Mouse (Mus musculus): ENCODE results near the gene Rbmxl1. TPM values are rescaled to one million over a fixed set of nuclear protein-coding genes. Genes with fewer than 3 reads are reported as not detected.
A peak's percentile ranks its signal among the peaks of the same experiment; 100 is the strongest.
"Not testable (repeated sequence)": the region's sequence is repeated elsewhere in the genome, so short reads cannot be mapped to it uniquely, and the experiment has no call there.

Gene Rbmxl1
- total RNA-seq (2021) (10 to 100 TPM; 16.9 to 18.8 TPM), polyA plus RNA-seq (2012; rRNA removed) (10.6 and 19.2 TPM in 2 replicates)
- long read RNA-seq, transcript Rbmxl1-202 (2 exons, 1,622 nt) = major isoform, 8 of 10 reads
- long read RNA-seq, partial matches to known transcripts = 0 of 10 reads
- long read RNA-seq, other reads (novel, unspliced or antisense) = 0 of 10 reads

DNA sequence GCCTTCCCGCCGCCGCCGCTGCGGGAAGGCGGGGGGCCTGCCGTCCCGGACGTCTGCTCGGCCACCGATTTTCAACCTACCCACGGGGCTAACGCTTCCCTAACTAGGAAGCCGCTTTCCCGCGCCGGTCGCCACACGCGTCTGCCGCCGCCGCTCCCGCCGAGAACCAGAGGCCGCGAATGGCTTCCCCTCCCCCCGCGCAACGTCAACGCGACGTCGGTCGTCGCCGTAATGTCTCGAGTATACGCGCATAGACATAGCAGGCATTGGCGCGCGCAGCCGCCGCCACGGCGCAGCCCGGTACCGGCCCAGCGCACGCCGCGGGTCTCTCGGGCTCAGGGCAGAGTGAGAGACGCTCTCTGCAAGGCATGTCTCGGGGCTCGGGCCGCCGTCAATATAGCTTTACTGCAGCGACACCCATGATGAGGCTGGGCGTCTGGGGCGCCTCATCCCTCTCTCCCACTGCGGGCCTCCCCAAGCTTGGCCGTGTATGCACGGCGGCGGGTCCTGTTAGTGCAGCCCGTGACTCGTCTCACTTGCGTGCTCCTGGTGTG lies at the start of gene Rbmxl1:
Gene Rbmxl1, minus strand, starts transcription at position 180 of the 554 bp plus-strand sequence.
- Histone ChIP-seq H3K4me3 (peak within 1 kb of the TSS; percentile 88), H3K4me1 (ENCODE audit: control insufficient read depth, insufficient read depth, low read length) (peaks cover 8% of the 10 kb centered on the region), H3K27ac (peak within 1 kb of the TSS; percentile 92), H3K27me3 (ENCODE audit: control insufficient read depth, insufficient read depth, low read length) (no peaks in the 10 kb centered on the region), H3K9ac (ENCODE audit: low read depth, low read length) (peak within 1 kb of the TSS; percentile 92), H3K79me2 (replicated peaks; ENCODE audit: control insufficient read depth, insufficient read depth, low read length) (no peaks in the 10 kb centered on the region), H3K36me3 (ENCODE audit: control insufficient read depth, insufficient read depth, low read length) (peaks cover 6% of the 10 kb centered on the region; the same call in 1 of the 2 replicates)
- under 1% methylated on average over 65 of the region's 70 CpGs for WGBS
- intact Hi-C loops (cut with DNase I) = loop anchor here (5.0 kb wide), 1 partner anchor 139 kb away; no protein-coding TSS in a partner anchor
- no peak for TF ChIP-seq EP300 (IDR thresholded peaks at IDR 0.05; ENCODE audit: insufficient read depth, low read depth, low read length)
- peak; percentile 91 to 94 for DNase-seq

DNA sequence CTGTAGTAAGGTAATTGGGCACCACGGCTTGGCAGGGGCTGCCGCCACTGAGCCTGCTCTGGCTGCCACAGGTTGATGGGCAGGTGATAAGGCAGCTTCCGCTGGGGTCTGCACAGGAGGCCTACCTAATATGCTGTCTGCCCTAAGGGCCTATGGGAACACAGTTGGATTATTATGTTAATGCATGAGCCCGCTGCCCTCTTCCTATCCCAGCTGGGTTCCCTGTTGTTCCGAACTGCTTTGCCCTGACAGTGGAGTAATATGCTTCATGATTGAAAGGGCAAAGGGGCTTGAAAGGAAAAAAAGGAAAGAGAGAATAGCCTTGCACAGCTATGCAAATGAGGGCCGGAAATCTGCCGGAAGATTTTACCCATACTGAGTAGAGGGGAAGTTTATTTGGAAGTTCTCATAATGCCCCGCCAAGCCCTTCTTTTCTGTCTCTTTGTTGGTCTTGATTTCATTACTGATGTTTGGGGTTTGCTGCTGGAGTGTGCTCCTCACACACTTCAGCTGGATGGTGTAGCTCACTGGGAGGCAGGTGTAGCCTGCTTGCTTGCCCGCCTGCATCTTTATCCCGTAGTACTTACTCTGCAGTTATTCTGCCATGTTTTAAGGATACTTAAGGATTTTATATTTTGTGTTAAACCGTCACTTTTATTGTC lies 48.2 kb upstream of the Rbmxl1 start:
- Histone ChIP-seq H3K27ac (no peak overlapping the region), H3K27me3 (ENCODE audit: control insufficient read depth, insufficient read depth, low read length) (no peaks in the 10 kb centered on the region), H3K9ac (ENCODE audit: low read depth, low read length) (no peak overlapping the region), H3K79me2 (replicated peaks; ENCODE audit: control insufficient read depth, insufficient read depth, low read length) (no peaks in the 10 kb centered on the region), H3K4me3 (no peak overlapping the region), H3K36me3 (ENCODE audit: control insufficient read depth, insufficient read depth, low read length) (no peaks in the 10 kb centered on the region), H3K4me1 (ENCODE audit: control insufficient read depth, insufficient read depth, low read length) (no peaks in the 10 kb centered on the region)
- intact Hi-C loops (cut with DNase I) = no loop called here
- DNase-seq = no peak
- no peak for TF ChIP-seq EP300 (IDR thresholded peaks at IDR 0.05; ENCODE audit: insufficient read depth, low read depth, low read length)
- no peak for TF ChIP-seq POLR2A (IDR thresholded peaks at IDR 0.05; ENCODE audit: insufficient read depth, low read depth, low read length)
- no peak for TF ChIP-seq CTCF (IDR thresholded peaks at IDR 0.05)
- 89% methylated on average over 11 of the region's 11 CpGs for WGBS

DNA sequence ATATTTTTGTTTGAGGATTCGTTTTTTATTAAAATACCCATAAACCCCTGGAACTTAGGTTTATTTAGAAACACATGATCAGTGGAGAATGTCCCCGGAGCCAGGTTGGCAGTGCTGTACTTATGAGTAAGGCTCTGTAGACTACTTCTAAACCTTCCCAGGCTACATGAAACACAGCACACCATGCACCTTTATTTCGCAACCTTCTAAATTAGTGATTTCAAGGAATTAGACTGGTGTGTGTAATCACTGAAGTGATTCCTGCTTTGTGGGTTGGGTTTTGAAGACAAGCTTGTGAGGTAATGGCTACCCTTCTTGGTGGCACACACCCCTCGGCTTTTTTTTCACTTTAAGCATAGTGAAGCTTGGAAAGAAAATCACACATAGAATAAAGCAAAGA lies 47.1 kb upstream of the Rbmxl1 start:
- DNase-seq = no peak
- Histone ChIP-seq H3K27me3 (ENCODE audit: control insufficient read depth, insufficient read depth, low read length) (no peaks in the 10 kb centered on the region), H3K4me1 (ENCODE audit: control insufficient read depth, insufficient read depth, low read length) (no peaks in the 10 kb centered on the region), H3K9ac (ENCODE audit: low read depth, low read length) (no peak overlapping the region), H3K36me3 (ENCODE audit: control insufficient read depth, insufficient read depth, low read length) (no peaks in the 10 kb centered on the region; the same call in 1 of the 2 replicates), H3K27ac (no peak overlapping the region), H3K79me2 (replicated peaks; ENCODE audit: control insufficient read depth, insufficient read depth, low read length) (no peaks in the 10 kb centered on the region), H3K4me3 (no peak overlapping the region)
- intact Hi-C loops (cut with DNase I) = no loop called here
- TF ChIP-seq CTCF (IDR thresholded peaks at IDR 0.05) = no peak
- TF ChIP-seq POLR2A (IDR thresholded peaks at IDR 0.05; ENCODE audit: insufficient read depth, low read depth, low read length) = no peak
- TF ChIP-seq EP300 (IDR thresholded peaks at IDR 0.05; ENCODE audit: insufficient read depth, low read depth, low read length) = no peak
- 92% methylated on average over 4 of the region's 4 CpGs for WGBS

DNA sequence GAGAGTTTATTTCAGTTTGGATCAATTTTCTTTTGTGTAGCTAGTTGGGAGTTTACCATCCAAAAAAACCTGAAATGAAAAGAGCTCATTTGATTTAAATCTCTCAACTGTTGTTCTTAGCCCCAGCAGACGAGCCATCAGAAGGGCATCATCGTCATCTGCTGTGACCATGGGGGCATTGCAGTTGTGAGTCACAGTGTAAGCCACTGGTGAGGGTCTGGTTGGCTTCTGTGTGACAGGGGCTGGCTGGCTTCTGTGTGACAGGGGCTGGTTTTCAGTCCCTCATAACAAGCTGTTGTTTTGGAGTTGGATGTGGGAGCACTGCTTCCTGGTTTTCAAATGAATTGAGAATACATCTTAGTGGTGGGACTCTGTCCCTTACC lies 42.0 kb upstream of the Rbmxl1 start:
- intact Hi-C loops (cut with DNase I) = no loop called here
- H3K36me3 ChIP-seq (ENCODE audit: control insufficient read depth, insufficient read depth, low read length) = peaks cover 5% of the 10 kb centered on the region
- TF ChIP-seq POLR2A (IDR thresholded peaks at IDR 0.05; ENCODE audit: insufficient read depth, low read depth, low read length) = no peak
- no peak for TF ChIP-seq EP300 (IDR thresholded peaks at IDR 0.05; ENCODE audit: insufficient read depth, low read depth, low read length)
- no peak for TF ChIP-seq CTCF (IDR thresholded peaks at IDR 0.05)
- H3K4me1 ChIP-seq (ENCODE audit: control insufficient read depth, insufficient read depth, low read length) = peaks cover 1% of the 10 kb centered on the region; the same call in 1 of the 2 replicates
- H3K79me2 ChIP-seq (replicated peaks; ENCODE audit: control insufficient read depth, insufficient read depth, low read length) = no peaks in the 10 kb centered on the region
- no peak overlapping the region for H3K27ac ChIP-seq
- H3K4me3 ChIP-seq = no peak overlapping the region
- no peaks in the 10 kb centered on the region for H3K27me3 ChIP-seq (ENCODE audit: control insufficient read depth, insufficient read depth, low read length)
- no peak overlapping the region for H3K9ac ChIP-seq (ENCODE audit: low read depth, low read length)
- 85% methylated on average over 2 of the region's 2 CpGs for WGBS
- DNase-seq = no peak

DNA sequence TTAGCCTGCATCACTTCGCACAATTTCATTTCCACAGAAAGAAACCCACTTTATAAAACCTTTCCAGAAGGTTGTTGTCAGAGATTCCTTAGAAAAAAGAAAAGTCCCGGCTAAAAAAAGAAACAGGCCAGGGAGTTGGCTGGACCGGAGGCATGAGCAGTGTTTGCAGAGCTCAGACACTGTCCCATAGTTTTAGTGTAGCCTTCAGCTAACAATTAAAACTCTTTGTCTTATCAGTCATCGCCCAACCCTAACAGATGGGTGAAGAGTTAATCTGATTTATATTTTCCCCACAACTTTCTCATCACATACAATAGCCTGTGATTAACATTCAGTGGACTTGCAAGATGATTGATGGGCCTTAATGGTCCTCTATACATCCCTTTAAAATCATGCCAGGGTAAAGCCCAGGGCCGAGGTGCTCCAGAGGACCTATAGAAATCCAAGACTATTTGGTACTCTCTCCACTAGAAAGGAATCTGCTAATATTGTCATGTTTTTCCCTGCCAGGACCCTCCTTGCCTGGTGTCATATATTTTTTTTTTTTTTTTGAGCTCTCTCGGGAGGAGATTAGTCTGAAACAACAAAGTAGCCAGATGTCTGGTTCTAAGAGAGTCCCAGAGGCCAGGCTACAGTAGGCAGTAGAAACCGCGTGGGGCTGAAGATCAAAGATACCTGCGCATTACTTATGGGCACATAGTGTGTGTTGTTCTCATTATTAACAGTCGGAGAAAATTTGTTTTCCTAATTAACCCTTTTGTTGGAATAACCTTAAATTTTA lies 41.5 kb upstream of the Rbmxl1 start:
- Histone ChIP-seq H3K4me1 (ENCODE audit: control insufficient read depth, insufficient read depth, low read length) (peaks cover 1% of the 10 kb centered on the region; the same call in 1 of the 2 replicates), H3K27me3 (ENCODE audit: control insufficient read depth, insufficient read depth, low read length) (no peaks in the 10 kb centered on the region), H3K27ac (no peak overlapping the region), H3K79me2 (replicated peaks; ENCODE audit: control insufficient read depth, insufficient read depth, low read length) (no peaks in the 10 kb centered on the region), H3K9ac (ENCODE audit: low read depth, low read length) (no peak overlapping the region), H3K4me3 (no peak overlapping the region), H3K36me3 (ENCODE audit: control insufficient read depth, insufficient read depth, low read length) (peaks cover 5% of the 10 kb centered on the region)
- WGBS = 37% methylated on average over 10 of the region's 10 CpGs
- intact Hi-C loops (cut with DNase I) = no loop called here
- TF ChIP-seq EP300 (IDR thresholded peaks at IDR 0.05; ENCODE audit: insufficient read depth, low read depth, low read length) (no peak), CTCF (IDR thresholded peaks at IDR 0.05) (no peak)
- DNase-seq = no peak

DNA sequence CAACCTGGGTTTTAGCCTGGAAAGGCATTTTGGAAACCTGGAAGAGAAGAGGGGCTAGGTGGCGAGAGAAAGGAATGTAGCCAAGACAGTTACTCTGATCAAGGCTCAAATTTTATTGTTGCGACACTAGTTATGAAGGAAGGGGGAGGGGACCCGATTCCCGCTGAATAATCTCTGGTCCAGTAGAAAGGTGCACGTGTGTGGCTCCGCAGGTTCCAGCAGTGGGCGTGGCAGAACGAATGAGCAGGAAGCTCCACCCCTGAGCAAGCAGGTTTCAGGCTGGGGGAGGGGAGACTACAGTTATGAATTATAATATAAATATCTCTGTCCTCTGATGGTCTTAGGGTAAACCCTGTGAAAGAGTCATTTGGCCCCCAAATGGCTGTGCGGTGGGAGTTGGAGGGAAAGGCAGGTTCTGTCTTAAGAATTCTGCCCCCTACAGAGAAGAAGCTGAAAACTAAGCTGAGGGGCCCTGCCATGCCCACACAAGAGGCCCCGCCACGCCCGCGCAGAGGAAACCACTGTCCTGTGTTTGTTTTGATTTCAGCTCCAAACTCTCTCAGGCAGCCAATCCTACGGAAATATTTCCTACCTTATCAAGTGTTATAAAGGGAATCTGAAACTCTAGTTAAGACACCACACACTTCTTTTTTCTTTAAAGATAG lies 36.6 kb upstream of the Rbmxl1 start:
- H3K9ac ChIP-seq (ENCODE audit: low read depth, low read length); DNase-seq; H3K4me3 ChIP-seq; intact Hi-C loops (cut with DNase I); H3K79me2 ChIP-seq (replicated peaks; ENCODE audit: control insufficient read depth, insufficient read depth, low read length); H3K36me3 ChIP-seq (ENCODE audit: control insufficient read depth, insufficient read depth, low read length); H3K27ac ChIP-seq; H3K27me3 ChIP-seq (ENCODE audit: control insufficient read depth, insufficient read depth, low read length); H3K4me1 ChIP-seq (ENCODE audit: control insufficient read depth, insufficient read depth, low read length): not testable (repeated sequence)
- 50% methylated on average over 9 of the region's 14 CpGs for WGBS
